Mouse (Mus musculus) intestine, postnatal 0 days (tissue): Measurements from ENCODE around the gene Myom1. TPM values are rescaled to one million over a fixed set of nuclear protein-coding genes. Genes with fewer than 3 reads are reported as not detected.

Experiments used
- ATAC-seq: fragments of 200-750 bp; cut with Nextera tagmentation; 2 replicates; pipeline ENCODE4 v1.8.0; 2017; ENCODE audit warnings: mild to moderate bottlenecking, moderate TSS enrichment, moderate library complexity
- H3K27ac ChIP-seq: fragments of 300-500 bp; sonication (generic); 2 replicates; pipeline ENCODE4 v1.5.1; 2014; ENCODE audit warnings: mild to moderate bottlenecking, low read depth, low read length, moderate library complexity
- H3K27me3 ChIP-seq: fragments of 300-500 bp; sonication (generic); replicated peaks from 2 replicates; pipeline ENCODE4 v1.6.1; 2014; ENCODE audit warnings: low read length, mixed read lengths; ENCODE audit not compliant: control insufficient read depth, insufficient read depth
- H3K36me3 ChIP-seq: fragments of 300-500 bp; sonication (generic); 2 replicates; pipeline ENCODE4 v1.6.1; 2014; ENCODE audit warnings: mild to moderate bottlenecking, moderate library complexity; ENCODE audit not compliant: control insufficient read depth, insufficient read depth
- H3K4me1 ChIP-seq: fragments of 300-500 bp; sonication (generic); replicated peaks from 2 replicates; pipeline ENCODE4 v1.6.1; 2014; ENCODE audit warnings: antibody characterized with exemption, low read length, mixed read lengths; ENCODE audit not compliant: control insufficient read depth, insufficient read depth
- H3K4me2 ChIP-seq: fragments of 300-500 bp; sonication (generic); replicated peaks from 2 replicates; pipeline ENCODE4 v1.6.1; 2014; ENCODE audit warnings: low read depth, mild to moderate bottlenecking, moderate library complexity
- H3K4me3 ChIP-seq: fragments of 300-500 bp; sonication (generic); 2 replicates; pipeline ENCODE4 v1.5.1; 2014; ENCODE audit warnings: low read depth, low read length
- H3K9ac ChIP-seq: fragments of 300-500 bp; sonication (generic); 2 replicates; pipeline ENCODE4 v1.6.1; 2014; ENCODE audit warnings: mild to moderate bottlenecking, low read depth, low read length
- H3K9me3 ChIP-seq: fragments of 300-500 bp; sonication (generic); 2 replicates; pipeline ENCODE4 v1.6.1; 2016; ENCODE audit warnings: mixed run types; ENCODE audit not compliant: control insufficient read depth
- CTCF ChIP-seq: sonication (generic); IDR thresholded peaks from 2 replicates; pipeline ENCODE4 v1.5.1; 2016; ENCODE audit warnings: low read depth, mild to moderate bottlenecking, control low read depth, antibody characterized with exemption, moderate library complexity
- WGBS: fragments of 180-500 bp; shearing (Covaris S2); extraction: QIAGEN DNeasy Blood & Tissue Kit; methylation state at CpG from one replicate; pipeline ENCODE4 v1.1.7; 2014; 5-methylcytosine and 5-hydroxymethylcytosine counted together
- polyA plus RNA-seq: library from polyadenylated mRNA; unstranded; fragments of >200 nt; fragmentation: Nextera tagmentation; extraction: Ambion mirVana; gene quantifications from 2 replicates; pipeline ENCODE4 v1.2.1, GENCODE M21; 2015

Myom1 gene
- polyA plus RNA-seq, 1 experiment from 2014 or later, result 8.9 TPM

DNA sequence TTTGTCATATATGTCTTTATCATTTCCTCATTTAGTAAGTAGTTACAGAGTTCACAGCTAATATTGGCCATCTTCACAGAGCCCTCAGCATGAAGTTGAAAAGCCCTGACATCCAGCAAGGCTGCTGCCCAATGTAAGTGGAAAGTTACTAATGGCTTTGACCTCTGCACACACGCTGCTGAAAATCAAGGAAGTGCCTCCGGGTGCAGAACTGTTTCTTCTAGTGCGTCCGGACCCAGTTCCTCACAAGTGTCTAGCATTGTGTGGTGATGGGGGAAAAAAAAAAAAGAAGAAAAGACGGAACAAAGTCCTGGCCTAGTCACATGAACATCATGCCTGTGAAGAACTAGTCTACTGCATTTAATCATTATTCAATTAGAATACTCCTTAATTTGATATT lies 132.7 kb downstream of the Myom1 start:
- TF ChIP-seq CTCF, result no peak
- Histone ChIP-seq H3K36me3 (no peaks in the 10 kb centered on the region), H3K4me2 (no peak overlapping the region), H3K27ac (no peak overlapping the region), H3K27me3 (no peaks in the 10 kb centered on the region), H3K4me1 (no peaks in the 10 kb centered on the region), H3K9ac (no peak overlapping the region), H3K4me3 (no peak overlapping the region), H3K9me3 (no peaks in the 10 kb centered on the region)
- WGBS, result 38% methylated on average over 5 of the region's 5 CpGs
- ATAC-seq, result no peak

DNA sequence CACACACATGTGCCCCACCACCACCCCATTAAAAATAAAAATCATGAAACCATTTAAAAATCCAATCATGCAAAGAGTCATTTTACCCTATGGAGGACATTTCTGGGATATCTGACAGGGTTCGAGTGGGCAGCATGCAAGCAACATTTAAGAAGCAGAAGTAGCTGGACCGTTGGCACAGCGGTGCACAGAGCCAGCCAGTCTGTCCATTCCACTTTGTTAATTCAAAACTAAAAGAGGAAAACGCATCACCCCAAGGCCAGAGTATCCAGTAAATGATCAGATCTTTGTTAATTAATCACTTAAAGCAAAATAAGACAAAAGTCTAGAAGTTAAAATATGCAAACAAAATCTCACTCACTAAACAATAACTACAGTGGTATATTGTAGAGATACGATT lies 133.4 kb downstream of the Myom1 start:
- no peaks in the 10 kb centered on the region for H3K4me1 ChIP-seq
- WGBS, result 86% methylated on average over 5 of the region's 5 CpGs
- H3K36me3 ChIP-seq, result no peaks in the 10 kb centered on the region
- H3K4me3 ChIP-seq, result no peak overlapping the region
- no peak for TF ChIP-seq CTCF
- H3K27ac ChIP-seq, result no peak overlapping the region
- no peak for ATAC-seq
- no peaks in the 10 kb centered on the region for H3K9me3 ChIP-seq
- no peak overlapping the region for H3K9ac ChIP-seq
- H3K27me3 ChIP-seq, result no peaks in the 10 kb centered on the region
- H3K4me2 ChIP-seq, result no peak overlapping the region

DNA sequence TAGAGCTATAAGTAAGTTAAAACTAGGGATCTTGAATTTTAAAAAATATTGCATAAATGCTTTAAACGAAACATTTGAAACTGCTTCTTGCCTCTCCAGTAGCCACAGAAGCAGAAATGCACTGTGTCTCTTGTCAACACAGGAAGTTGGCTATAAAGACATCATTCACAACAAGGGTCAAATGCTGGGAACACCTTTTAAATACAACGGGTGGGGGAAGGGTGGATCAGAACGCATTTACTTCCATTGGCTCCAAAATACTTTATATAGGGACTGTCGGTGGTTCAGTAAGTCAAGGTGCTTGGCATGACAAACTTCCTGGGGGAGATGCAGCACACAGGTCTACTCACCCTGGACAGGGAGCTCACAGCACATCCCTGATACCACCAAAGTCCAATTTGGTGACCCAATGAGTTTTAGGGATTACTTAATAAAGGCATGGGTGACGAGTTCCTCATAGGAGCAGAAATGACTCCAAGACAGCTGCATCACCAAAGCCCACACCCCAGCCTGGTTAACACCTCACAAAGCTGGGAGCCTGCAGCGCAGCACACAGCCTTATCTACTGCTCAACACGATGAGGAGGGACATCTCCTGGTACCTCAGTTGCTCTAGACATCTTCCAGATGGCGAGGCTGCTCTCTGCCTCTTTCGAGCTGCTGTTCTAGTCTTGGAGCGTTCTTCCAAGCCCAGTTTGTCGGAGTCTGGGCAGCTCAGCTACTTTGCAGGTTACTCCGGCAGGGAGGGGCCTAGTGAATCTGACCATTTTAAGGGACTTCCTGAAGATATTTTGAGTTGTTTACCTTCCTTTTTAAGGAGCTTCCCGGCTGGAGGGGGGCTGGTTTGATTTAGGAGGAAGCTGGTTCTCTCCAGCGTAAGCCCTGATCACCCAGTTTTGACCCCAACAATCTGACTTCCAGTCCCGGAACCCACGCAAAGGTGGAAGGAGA lies 134.2 kb downstream of the Myom1 start:
- no peak for TF ChIP-seq CTCF
- H3K4me3 ChIP-seq, result no peak overlapping the region
- 66% methylated on average over 16 of the region's 16 CpGs for whole genome bisulfite sequencing
- H3K36me3 ChIP-seq, result no peaks in the 10 kb centered on the region
- no peaks in the 10 kb centered on the region for H3K9me3 ChIP-seq
- no peaks in the 10 kb centered on the region for H3K27me3 ChIP-seq
- no peaks in the 10 kb centered on the region for H3K4me1 ChIP-seq
- no peak for ATAC-seq
- H3K27ac ChIP-seq, result no peak overlapping the region
- no peak overlapping the region for H3K4me2 ChIP-seq
- H3K9ac ChIP-seq, result no peak overlapping the region

DNA sequence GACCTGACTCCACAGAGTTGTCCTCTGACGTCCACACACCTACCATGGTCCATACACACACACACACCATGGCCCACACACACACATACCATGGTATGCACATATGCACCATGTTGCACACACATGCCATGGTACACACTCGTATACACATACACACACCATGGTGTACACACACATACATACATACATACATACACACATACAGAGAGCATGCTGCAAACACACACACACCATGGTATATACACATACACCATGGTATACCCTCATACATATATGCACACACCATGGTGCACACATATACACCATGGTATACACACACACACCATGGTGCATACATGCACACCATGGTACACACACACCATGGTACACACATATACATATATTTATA lies 134.9 kb downstream of the Myom1 start:
- Histone ChIP-seq H3K4me1 (no peaks in the 10 kb centered on the region), H3K9me3 (no peaks in the 10 kb centered on the region), H3K4me3 (no peak overlapping the region), H3K27me3 (no peaks in the 10 kb centered on the region), H3K9ac (no peak overlapping the region), H3K27ac (no peak overlapping the region), H3K36me3 (no peaks in the 10 kb centered on the region), H3K4me2 (no peak overlapping the region)
- TF ChIP-seq CTCF, result no peak
- 90% methylated on average over 2 of the region's 2 CpGs for WGBS
- no peak for ATAC-seq

DNA sequence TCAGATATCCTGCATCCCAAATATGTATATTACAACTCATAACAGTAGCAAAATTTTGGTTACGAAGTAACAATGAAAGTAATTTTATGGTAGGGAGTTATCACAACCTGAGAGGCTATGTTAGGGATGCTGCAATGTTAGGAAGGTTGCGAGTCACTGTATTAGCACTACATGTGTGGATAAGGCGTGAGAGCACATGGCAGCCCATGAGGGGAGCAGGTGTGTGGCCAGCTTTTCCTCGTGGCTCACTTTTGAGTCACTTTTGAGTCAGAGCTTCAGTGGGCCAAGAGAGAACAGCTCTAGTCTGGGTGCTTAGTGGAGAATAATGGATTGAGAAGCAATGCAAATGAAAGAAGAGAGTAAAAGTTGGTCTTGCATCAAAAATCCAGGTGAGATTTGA lies 139.6 kb downstream of the Myom1 start:
- Histone ChIP-seq H3K9me3 (no peaks in the 10 kb centered on the region), H3K4me3 (no peak overlapping the region), H3K36me3 (no peaks in the 10 kb centered on the region), H3K9ac (no peak overlapping the region), H3K27me3 (no peaks in the 10 kb centered on the region), H3K27ac (no peak overlapping the region), H3K4me1 (no peaks in the 10 kb centered on the region), H3K4me2 (no peak overlapping the region)
- 82% methylated on average over 4 of the region's 4 CpGs for WGBS
- no peak for TF ChIP-seq CTCF
- ATAC-seq, result no peak

DNA sequence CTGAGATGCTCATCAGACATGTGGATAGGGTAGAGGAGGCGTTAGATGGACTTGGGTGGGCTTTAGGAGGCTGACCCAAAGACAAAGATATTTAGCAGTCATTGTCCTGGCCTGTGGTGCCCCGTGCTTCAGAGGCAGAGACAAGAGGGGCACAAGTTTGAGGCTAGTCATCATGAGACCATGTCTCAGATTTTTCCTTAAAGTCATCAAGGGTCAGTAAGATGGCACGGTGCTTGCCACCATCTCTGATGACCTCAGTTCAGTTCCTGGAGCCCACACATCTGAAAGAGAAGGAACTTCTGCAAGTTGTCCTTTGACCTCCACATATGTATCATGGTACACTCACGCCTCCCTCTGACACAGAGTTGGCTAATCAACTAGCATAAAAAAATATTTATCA lies 140.7 kb downstream of the Myom1 start:
- Histone ChIP-seq H3K4me1 (no peaks in the 10 kb centered on the region), H3K4me3 (no peak overlapping the region), H3K9me3 (no peaks in the 10 kb centered on the region), H3K36me3 (no peaks in the 10 kb centered on the region), H3K27ac (no peak overlapping the region), H3K4me2 (no peak overlapping the region), H3K9ac (no peak overlapping the region), H3K27me3 (no peaks in the 10 kb centered on the region)
- 74% methylated on average over 4 of the region's 4 CpGs for WGBS
- peak; percentile 36 for TF ChIP-seq CTCF
- peak; percentile 28; the same call in 1 of the 2 replicates for ATAC-seq
